Mouse (Mus musculus): ENCODE data around the gene Rbmxl1. TPM values are rescaled to one million over a fixed set of nuclear protein-coding genes. Genes with fewer than 3 reads are reported as not detected.
"Not testable (repeated sequence)": the region's sequence is repeated elsewhere in the genome, so short reads cannot be mapped to it uniquely, and the experiment has no call there.

The Rbmxl1 gene
- total RNA-seq (2021): 10 to 100 TPM; 64.7 to 66.6 TPM
- long read RNA-seq, experiment 1, transcript Rbmxl1-202 (2 exons, 1,622 nt): major isoform, 43 of 72 reads
- long read RNA-seq, experiment 1, transcript Rbmxl1-201 (2 exons, 1,695 nt): minor isoform, 15 of 72 reads
- long read RNA-seq, experiment 1, partial matches to known transcripts: 0 of 72 reads
- long read RNA-seq, experiment 1, other reads (novel, unspliced or antisense): 14 of 72 reads
- long read RNA-seq, experiment 2, transcript Rbmxl1-201 (2 exons, 1,695 nt): minor isoform, 6 of 49 reads
- long read RNA-seq, experiment 2, transcript Rbmxl1-202 (2 exons, 1,622 nt): major isoform, 35 of 49 reads
- long read RNA-seq, experiment 2, partial matches to known transcripts: 0 of 49 reads
- long read RNA-seq, experiment 2, other reads (novel, unspliced or antisense): 8 of 49 reads

DNA sequence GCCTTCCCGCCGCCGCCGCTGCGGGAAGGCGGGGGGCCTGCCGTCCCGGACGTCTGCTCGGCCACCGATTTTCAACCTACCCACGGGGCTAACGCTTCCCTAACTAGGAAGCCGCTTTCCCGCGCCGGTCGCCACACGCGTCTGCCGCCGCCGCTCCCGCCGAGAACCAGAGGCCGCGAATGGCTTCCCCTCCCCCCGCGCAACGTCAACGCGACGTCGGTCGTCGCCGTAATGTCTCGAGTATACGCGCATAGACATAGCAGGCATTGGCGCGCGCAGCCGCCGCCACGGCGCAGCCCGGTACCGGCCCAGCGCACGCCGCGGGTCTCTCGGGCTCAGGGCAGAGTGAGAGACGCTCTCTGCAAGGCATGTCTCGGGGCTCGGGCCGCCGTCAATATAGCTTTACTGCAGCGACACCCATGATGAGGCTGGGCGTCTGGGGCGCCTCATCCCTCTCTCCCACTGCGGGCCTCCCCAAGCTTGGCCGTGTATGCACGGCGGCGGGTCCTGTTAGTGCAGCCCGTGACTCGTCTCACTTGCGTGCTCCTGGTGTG, at the start of gene Rbmxl1:
Gene Rbmxl1, minus strand, starts transcription at position 180 of the 554 bp plus-strand sequence.
- intact Hi-C loops (cut with DNase I): loop anchor here (10.0 kb wide), 1 partner anchor 136 kb away; no protein-coding TSS in a partner anchor
- peak; percentile 90 to 95 for DNase-seq (ENCODE audit: low spot score in 2 of 2)

DNA sequence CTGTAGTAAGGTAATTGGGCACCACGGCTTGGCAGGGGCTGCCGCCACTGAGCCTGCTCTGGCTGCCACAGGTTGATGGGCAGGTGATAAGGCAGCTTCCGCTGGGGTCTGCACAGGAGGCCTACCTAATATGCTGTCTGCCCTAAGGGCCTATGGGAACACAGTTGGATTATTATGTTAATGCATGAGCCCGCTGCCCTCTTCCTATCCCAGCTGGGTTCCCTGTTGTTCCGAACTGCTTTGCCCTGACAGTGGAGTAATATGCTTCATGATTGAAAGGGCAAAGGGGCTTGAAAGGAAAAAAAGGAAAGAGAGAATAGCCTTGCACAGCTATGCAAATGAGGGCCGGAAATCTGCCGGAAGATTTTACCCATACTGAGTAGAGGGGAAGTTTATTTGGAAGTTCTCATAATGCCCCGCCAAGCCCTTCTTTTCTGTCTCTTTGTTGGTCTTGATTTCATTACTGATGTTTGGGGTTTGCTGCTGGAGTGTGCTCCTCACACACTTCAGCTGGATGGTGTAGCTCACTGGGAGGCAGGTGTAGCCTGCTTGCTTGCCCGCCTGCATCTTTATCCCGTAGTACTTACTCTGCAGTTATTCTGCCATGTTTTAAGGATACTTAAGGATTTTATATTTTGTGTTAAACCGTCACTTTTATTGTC, 48.2 kb upstream of the Rbmxl1 start:
- no peak for DNase-seq (ENCODE audit: low spot score in 2 of 2)
- intact Hi-C loops (cut with DNase I): no loop called here

DNA sequence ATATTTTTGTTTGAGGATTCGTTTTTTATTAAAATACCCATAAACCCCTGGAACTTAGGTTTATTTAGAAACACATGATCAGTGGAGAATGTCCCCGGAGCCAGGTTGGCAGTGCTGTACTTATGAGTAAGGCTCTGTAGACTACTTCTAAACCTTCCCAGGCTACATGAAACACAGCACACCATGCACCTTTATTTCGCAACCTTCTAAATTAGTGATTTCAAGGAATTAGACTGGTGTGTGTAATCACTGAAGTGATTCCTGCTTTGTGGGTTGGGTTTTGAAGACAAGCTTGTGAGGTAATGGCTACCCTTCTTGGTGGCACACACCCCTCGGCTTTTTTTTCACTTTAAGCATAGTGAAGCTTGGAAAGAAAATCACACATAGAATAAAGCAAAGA, 47.1 kb upstream of the Rbmxl1 start:
- intact Hi-C loops (cut with DNase I): no loop called here
- DNase-seq (ENCODE audit: low spot score in 2 of 2): no peak

DNA sequence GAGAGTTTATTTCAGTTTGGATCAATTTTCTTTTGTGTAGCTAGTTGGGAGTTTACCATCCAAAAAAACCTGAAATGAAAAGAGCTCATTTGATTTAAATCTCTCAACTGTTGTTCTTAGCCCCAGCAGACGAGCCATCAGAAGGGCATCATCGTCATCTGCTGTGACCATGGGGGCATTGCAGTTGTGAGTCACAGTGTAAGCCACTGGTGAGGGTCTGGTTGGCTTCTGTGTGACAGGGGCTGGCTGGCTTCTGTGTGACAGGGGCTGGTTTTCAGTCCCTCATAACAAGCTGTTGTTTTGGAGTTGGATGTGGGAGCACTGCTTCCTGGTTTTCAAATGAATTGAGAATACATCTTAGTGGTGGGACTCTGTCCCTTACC, 42.0 kb upstream of the Rbmxl1 start:
- no peak for DNase-seq (ENCODE audit: low spot score in 2 of 2)
- intact Hi-C loops (cut with DNase I): no loop called here

DNA sequence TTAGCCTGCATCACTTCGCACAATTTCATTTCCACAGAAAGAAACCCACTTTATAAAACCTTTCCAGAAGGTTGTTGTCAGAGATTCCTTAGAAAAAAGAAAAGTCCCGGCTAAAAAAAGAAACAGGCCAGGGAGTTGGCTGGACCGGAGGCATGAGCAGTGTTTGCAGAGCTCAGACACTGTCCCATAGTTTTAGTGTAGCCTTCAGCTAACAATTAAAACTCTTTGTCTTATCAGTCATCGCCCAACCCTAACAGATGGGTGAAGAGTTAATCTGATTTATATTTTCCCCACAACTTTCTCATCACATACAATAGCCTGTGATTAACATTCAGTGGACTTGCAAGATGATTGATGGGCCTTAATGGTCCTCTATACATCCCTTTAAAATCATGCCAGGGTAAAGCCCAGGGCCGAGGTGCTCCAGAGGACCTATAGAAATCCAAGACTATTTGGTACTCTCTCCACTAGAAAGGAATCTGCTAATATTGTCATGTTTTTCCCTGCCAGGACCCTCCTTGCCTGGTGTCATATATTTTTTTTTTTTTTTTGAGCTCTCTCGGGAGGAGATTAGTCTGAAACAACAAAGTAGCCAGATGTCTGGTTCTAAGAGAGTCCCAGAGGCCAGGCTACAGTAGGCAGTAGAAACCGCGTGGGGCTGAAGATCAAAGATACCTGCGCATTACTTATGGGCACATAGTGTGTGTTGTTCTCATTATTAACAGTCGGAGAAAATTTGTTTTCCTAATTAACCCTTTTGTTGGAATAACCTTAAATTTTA, 41.5 kb upstream of the Rbmxl1 start:
- DNase-seq (ENCODE audit: low spot score in 2 of 2): no peak
- intact Hi-C loops (cut with DNase I): no loop called here

DNA sequence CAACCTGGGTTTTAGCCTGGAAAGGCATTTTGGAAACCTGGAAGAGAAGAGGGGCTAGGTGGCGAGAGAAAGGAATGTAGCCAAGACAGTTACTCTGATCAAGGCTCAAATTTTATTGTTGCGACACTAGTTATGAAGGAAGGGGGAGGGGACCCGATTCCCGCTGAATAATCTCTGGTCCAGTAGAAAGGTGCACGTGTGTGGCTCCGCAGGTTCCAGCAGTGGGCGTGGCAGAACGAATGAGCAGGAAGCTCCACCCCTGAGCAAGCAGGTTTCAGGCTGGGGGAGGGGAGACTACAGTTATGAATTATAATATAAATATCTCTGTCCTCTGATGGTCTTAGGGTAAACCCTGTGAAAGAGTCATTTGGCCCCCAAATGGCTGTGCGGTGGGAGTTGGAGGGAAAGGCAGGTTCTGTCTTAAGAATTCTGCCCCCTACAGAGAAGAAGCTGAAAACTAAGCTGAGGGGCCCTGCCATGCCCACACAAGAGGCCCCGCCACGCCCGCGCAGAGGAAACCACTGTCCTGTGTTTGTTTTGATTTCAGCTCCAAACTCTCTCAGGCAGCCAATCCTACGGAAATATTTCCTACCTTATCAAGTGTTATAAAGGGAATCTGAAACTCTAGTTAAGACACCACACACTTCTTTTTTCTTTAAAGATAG, 36.6 kb upstream of the Rbmxl1 start:
- DNase-seq (ENCODE audit: low spot score in 2 of 2); intact Hi-C loops (cut with DNase I): not testable (repeated sequence)

DNA sequence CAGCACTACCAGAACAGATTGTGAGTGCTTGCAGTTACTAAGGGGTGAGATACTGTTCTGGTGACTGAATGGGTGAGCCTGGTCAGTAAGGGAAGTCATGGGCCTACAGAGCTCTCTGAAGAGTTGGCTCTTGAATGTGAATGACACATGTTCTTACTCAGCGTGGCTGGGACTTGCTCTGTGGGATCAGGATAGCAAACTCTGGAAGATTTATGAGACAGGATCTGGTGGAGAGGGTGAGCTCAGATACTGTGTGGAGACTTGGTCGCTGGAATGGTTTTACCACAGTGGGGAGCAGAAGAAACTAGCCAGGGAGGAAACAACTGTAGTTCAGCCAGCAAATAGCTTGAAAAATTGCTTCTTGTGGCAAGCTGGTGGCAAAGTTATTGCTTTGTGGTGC, 35.8 kb upstream of the Rbmxl1 start:
- intact Hi-C loops (cut with DNase I): no loop called here
- no peak for DNase-seq (ENCODE audit: low spot score in 2 of 2)

DNA sequence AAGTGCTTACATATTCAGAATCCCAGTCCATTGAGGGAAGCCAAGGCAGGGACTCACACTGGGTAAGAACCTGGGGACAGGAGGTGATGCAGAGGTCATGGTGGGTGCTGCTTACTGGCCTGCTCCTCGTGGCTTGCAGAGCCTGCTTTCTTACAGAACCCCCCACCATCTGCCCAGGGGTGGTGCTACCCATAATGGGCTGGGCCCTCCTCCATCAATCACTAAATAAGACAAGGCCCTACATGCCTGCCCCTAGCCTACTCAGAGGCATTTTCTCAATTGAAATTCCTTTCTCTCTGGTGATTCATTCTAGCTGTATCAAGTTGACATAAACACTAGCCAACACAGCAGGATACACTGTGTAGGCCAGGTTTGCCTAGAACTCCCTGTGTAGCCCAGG, 34.9 kb upstream of the Rbmxl1 start:
- no peak for DNase-seq (ENCODE audit: low spot score in 2 of 2)
- intact Hi-C loops (cut with DNase I): no loop called here

DNA sequence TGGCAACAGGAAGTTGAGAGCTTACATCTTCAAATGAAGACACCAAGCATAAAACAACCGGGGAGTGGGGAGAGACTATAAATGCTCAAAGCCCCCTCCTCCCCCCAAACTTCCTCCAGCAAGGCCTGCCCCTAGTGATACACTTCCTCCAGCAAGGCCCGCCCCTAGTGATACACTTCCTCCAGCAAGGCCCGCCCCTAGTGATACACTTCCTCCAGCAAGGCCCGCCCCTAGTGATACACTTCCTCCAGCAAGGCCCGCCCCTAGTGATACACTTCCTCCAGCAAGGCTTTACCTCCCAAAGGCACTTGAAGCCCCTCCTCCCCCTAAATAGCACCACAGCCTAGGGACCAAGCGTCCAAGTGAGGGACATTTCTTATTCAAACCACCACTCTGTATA, 34.0 kb upstream of the Rbmxl1 start:
- intact Hi-C loops (cut with DNase I); DNase-seq (ENCODE audit: low spot score in 2 of 2): not testable (repeated sequence)

DNA sequence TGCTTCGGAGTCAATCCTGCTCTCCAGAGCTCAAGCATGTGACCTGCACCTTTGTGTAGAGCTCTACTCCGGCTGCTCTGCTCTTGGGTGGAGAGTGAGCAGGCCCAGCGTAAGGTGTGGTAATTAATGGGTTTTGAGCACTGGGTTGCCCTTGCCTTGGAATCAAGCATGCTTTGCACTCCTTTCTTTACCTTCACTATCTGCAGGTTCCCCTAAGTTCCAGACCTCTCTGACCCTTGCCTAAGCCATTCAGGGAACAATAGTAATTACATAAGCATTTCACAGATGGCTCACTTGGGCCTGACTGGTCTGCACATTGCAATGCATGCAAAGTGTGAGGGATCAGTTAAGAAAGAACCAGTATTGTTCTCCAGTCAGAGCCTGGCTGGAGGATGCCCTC, 29.1 kb upstream of the Rbmxl1 start:
- intact Hi-C loops (cut with DNase I): no loop called here
- no peak for DNase-seq (ENCODE audit: low spot score in 2 of 2)

DNA sequence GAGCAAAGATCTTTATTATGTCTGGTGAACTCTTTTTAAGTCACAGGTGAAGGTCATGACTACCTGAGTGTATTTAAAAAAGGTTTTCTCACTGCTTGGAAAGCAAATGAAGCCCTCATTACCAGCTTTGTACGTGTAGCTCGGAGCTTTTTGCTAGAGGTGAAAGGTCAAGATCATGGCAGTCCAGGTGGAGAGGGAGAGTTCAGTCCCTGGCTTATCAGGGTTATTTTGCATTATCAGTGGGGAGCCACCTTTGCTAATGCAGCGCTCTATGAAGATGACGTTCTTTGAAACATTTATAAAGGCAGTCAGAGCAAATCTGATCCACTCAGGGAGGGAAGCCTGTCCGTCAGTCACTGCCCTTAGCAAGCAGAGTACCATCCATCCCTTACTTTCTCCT, 28.0 kb upstream of the Rbmxl1 start:
- intact Hi-C loops (cut with DNase I): no loop called here
- DNase-seq (ENCODE audit: low spot score in 2 of 2): no peak

DNA sequence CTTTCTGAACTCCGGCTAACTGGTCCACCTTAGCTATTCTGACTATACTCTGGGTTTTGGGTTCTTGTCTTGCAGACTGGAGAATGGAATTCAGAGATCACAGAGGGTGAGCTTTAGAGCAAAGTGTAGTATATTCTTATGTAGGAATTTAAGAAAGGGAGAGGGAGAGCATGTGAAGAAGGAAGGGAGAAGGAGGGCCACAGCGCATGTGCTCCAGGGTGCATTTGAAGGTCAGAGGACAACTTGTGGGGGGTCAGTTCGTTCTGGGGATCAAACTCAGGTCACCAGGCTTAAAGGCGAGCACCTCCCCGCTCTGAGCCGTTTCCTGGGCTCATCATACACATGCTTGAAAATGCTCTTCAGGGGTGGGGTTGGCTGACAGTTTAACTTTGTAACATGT, 25.3 kb upstream of the Rbmxl1 start:
- intact Hi-C loops (cut with DNase I): no loop called here
- no peak for DNase-seq (ENCODE audit: low spot score in 2 of 2)

DNA sequence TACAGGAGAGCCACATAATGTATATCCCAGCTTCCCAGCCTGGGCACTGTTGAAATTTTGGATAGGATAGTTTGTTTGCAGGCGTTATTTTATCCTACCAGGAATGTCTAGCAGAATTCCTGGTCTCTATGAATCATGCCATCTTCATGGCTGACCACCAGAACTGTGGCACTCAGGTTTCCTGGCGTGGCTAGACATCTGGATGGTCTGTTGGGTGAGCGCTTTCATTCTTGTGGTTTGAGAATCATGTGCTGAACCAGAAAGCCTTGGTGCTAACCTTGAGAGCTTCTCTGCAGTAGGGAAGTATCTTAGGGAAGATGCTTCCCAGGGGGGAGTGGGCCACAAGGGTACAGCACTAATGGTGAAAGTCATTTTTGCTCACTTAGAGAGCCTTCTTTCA, 6.4 kb upstream of the Rbmxl1 start:
- intact Hi-C loops (cut with DNase I): no loop called here

DNA sequence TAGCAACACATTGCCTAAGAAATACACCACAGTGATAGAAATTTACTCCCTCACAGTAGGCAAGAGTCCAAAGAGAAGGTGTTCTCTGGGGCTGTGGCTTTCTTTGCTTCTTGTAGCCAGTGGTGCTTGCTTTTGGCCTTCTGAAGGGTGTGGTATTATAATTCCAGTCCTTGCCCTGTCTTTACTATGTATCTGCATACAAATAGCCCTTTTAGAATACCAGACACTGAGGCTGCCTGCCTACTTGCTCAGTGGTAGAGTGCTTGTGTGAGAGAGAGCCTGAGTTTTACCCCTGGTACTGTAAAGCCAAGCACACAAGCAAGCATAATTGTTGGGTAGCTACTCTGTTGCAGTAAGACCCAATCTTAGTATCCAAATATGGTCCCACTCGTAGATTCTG, 6.0 kb upstream of the Rbmxl1 start:
- intact Hi-C loops (cut with DNase I): no loop called here
- no peak for DNase-seq (ENCODE audit: low spot score in 2 of 2)

More for the DNA sequence above, 6.4 kb upstream of the Rbmxl1 start:
- no peak for DNase-seq (ENCODE audit: low spot score in 2 of 2)

DNA sequence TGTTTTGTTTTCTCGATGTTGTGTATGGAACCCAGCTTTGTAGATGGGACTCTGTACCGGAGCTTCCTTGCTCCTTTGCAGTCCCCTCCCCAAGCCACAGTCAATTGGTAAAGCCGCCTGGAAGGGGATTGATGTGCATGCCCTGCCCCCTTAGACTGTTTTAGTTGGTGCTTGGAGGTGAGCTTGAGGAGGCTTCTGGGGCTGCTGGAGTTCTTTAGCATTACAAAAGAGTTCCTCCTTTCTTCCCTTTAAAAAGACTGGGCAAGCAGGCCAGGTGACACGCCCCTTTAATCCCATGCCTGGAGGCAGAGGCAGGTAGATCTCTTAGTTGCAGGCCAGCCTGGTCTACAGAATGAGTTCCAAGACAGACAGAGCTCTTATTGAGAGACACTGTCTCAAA, 4.4 kb upstream of the Rbmxl1 start:
- DNase-seq (ENCODE audit: low spot score in 2 of 2): no peak
- intact Hi-C loops (cut with DNase I): no loop called here

DNA sequence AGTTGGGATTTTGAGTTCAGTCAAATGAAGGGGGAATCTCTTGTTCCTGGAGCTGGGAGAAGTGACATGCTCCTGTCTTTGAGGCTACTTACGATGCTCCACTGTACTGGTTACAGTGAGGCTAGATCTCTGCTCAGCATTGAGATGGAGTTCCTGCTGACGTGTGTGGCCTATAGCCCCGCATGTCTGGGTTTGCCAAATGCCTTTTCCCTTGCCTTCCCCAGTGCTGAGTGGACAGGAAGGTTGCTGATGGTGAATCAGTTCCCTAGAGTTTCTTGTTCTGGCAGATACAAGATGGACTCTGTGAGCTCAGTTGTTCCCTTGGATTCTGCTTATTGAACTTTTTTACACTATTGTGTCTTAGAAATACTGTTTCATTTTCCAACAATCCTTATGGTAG, 2.2 kb upstream of the Rbmxl1 start:
- intact Hi-C loops (cut with DNase I): no loop called here
- no peak for DNase-seq (ENCODE audit: low spot score in 2 of 2)

DNA sequence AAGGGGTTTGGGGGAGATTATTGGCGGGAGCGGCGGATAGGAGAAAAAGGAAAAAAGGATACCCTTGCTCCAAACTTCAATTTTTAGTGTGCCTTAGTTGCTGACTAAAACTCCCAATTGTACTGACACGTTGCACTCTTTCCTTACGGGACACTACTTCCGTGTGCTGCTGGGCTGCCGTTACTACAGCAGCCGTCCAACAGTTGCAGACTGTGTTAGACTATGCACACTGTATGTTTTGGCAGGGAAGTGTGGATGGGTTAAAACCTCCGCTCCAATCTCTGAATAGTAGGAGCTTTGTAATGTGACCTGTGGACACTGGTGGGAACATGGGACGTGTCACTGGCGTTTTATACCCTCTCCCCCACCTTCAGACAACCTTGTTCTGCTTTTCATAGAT, 1.4 kb upstream of the Rbmxl1 start:
- intact Hi-C loops (cut with DNase I): no loop called here
- no peak for DNase-seq (ENCODE audit: low spot score in 2 of 2)

DNA sequence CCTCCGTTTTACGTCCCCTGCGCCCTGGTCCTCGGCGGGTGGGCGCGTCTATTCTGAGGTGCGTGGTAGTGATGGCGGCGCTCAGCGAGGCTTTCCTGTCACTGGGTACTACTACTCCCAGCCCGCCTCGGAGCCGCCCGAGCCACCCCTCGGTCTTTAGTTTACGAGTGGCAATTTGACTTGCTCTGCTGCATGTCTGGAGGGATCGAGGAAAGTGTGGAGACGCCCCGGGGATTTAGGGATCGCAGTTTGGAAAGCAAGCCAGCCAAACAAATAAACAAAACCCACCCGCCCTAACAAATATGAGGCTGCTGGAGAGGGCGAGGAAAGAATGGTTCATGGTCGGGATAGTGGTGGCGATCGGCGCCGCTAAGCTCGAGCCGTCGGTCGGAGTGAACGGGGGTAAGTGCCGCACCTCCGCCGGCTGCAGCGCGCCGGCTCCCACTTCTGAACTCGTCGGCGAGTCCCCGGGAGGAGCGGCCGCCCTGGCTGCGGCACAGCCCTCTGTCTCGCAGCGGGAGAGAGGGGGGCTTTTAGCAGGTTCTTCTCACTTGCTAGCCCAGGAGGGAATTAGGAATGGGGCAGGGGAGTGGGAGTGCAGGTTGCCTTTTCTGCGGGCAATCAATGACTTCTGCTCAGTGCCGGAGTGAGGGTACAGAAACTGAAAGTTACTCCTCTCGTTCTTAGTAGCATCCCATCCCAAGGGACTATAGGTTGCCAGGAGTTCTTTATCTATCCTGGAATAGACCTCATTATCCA, 754 bp upstream of the Rbmxl1 start, which contains the start of gene Slc10a7:
Gene Slc10a7, plus strand, starts transcription at position 74 of the 759 bp plus-strand sequence.
- DNase-seq (ENCODE audit: low spot score in 2 of 2): peak; percentile 92 to 93
- intact Hi-C loops (cut with DNase I): loop anchor here (10.0 kb wide), 1 partner anchor 135 kb away; no protein-coding TSS in a partner anchor

Measured in left cerebral cortex, postnatal 14 days (tissue).